Mouse (Mus musculus): ENCODE results near the gene Pum1. TPM values are rescaled to one million over a fixed set of nuclear protein-coding genes. Genes with fewer than 3 reads are reported as not detected.

Pum1 gene
- polyA plus RNA-seq, 1 experiment from 2014 or later = 103 TPM

GRCm38 (mm10) chr4:130800147-130800546 lies 137.0 kb downstream of the Pum1 start:
- H3K4me1 ChIP-seq (replicated peaks) = peaks cover 94% of the 10 kb centered on the region
- WGBS = 91% methylated on average over 6 of the region's 6 CpGs

GRCm38 (mm10) chr4:130801198-130801597 lies 138.1 kb downstream of the Pum1 start:
- peaks cover 96% of the 10 kb centered on the region for H3K4me1 ChIP-seq (replicated peaks)
- H3K27ac ChIP-seq = peak overlapping the region; percentile 86
- no peaks in the 10 kb centered on the region for H3K27me3 ChIP-seq (ENCODE audit: insufficient read depth, poor library complexity, severe bottlenecking)
- 93% methylated on average over 5 of the region's 5 CpGs for WGBS
- H3K4me3 ChIP-seq = no peak overlapping the region
- DNase-seq (ENCODE audit: low spot score) = no peak
- H3K9me3 ChIP-seq = no peaks in the 10 kb centered on the region
- no peaks in the 10 kb centered on the region for H3K36me3 ChIP-seq

More at GRCm38 (mm10) chr4:130800147-130800546, 137.0 kb downstream of the Pum1 start:
- Histone ChIP-seq H3K9me3 (no peaks in the 10 kb centered on the region), H3K4me3 (no peak overlapping the region), H3K27me3 (ENCODE audit: insufficient read depth, poor library complexity, severe bottlenecking) (peaks cover 7% of the 10 kb centered on the region; the same call in 1 of the 2 replicates), H3K27ac (0 out of 2 replicates have a peak overlapping the region, but pooled peaks have one; percentile 40), H3K36me3 (no peaks in the 10 kb centered on the region)
- DNase-seq (ENCODE audit: low spot score) = no peak

GRCm38 (mm10) chr4:130801624-130802329 lies 138.7 kb downstream of the Pum1 start:
- Histone ChIP-seq H3K9me3 (no peaks in the 10 kb centered on the region), H3K27ac (peak overlapping the region; percentile 86), H3K4me3 (no peak overlapping the region), H3K27me3 (ENCODE audit: insufficient read depth, poor library complexity, severe bottlenecking) (no peaks in the 10 kb centered on the region), H3K36me3 (no peaks in the 10 kb centered on the region), H3K4me1 (replicated peaks) (peaks cover 95% of the 10 kb centered on the region)
- 61% methylated on average over 10 of the region's 10 CpGs for WGBS
- DNase-seq (ENCODE audit: low spot score) = no peak

GRCm38 (mm10) chr4:130803591-130803990 lies 140.5 kb downstream of the Pum1 start:
- Histone ChIP-seq H3K4me1 (replicated peaks) (peaks cover 93% of the 10 kb centered on the region), H3K4me3 (no peak overlapping the region), H3K27me3 (ENCODE audit: insufficient read depth, poor library complexity, severe bottlenecking) (no peaks in the 10 kb centered on the region), H3K27ac (peak overlapping the region; percentile 86), H3K9me3 (no peaks in the 10 kb centered on the region), H3K36me3 (no peaks in the 10 kb centered on the region)
- no peak for DNase-seq (ENCODE audit: low spot score)
- WGBS = 80% methylated on average over 2 of the region's 2 CpGs

GRCm38 (mm10) chr4:130804292-130804691 lies 141.2 kb downstream of the Pum1 start:
- H3K4me1 ChIP-seq (replicated peaks) = peaks cover 93% of the 10 kb centered on the region
- H3K4me3 ChIP-seq = no peak overlapping the region
- H3K27ac ChIP-seq = peak overlapping the region; percentile 86
- no peak for DNase-seq (ENCODE audit: low spot score)
- 58% methylated on average over 2 of the region's 2 CpGs for WGBS
- H3K36me3 ChIP-seq = no peaks in the 10 kb centered on the region
- H3K9me3 ChIP-seq = no peaks in the 10 kb centered on the region
- no peaks in the 10 kb centered on the region for H3K27me3 ChIP-seq (ENCODE audit: insufficient read depth, poor library complexity, severe bottlenecking)

DNA sequence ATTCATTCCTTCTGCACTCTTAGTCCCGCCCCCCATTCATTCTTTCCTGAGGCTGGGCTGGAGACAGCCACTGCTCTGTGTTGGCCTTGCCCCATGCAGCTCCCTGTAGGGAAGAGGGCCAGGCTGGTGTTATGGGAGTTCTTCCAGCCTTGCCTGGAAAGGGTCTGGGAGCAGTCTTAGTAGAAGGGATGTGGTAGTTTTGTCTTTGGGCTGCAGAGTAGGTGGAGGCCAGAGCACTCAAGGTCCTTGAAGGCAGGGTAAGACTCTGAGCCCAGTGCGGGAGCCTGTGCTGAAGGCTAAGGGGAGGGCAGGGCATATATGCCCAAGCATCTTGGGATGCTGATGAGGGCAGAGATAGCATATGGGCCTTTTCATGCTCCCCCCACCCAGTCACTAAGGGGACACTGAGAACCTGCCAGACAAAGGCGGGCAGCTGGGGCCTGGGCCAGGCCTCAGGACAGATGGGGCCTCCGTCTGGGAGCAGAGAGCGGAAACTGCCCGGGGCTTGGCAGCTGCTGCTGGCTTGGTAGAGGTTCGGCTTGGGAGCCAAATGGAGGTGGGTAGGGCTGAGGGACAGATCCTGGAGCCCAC lies 141.7 kb downstream of the Pum1 start:
- H3K36me3 ChIP-seq = no peaks in the 10 kb centered on the region
- 58% methylated on average over 7 of the region's 7 CpGs for WGBS
- peak; percentile 69 for DNase-seq (ENCODE audit: low spot score)
- no peaks in the 10 kb centered on the region for H3K27me3 ChIP-seq (ENCODE audit: insufficient read depth, poor library complexity, severe bottlenecking)
- H3K9me3 ChIP-seq = no peaks in the 10 kb centered on the region
- H3K27ac ChIP-seq = peak overlapping the region; percentile 86
- H3K4me1 ChIP-seq (replicated peaks) = peaks cover 93% of the 10 kb centered on the region
- H3K4me3 ChIP-seq = no peak overlapping the region

DNA sequence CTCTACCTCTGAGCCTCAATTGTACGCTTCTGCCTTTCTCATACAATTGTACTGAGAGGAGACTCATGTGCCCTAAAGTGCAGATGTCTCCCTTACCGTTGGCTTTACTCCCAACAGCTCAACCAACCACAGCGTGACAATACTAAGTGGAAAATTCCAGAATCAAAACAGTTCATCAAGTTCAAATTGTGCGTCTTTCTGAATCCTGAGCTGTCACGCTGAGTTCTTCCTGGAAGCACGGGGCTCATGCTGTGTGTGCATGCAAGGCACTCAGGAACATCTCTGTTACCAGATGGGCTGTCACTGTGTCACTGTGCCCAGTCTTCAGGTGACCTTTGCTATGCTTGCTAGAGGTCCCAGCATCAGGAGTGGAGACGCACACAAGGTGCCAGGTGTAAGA lies 142.6 kb downstream of the Pum1 start:
- H3K9me3 ChIP-seq = no peaks in the 10 kb centered on the region
- no peaks in the 10 kb centered on the region for H3K36me3 ChIP-seq
- peaks cover 93% of the 10 kb centered on the region for H3K4me1 ChIP-seq (replicated peaks)
- WGBS = 86% methylated on average over 7 of the region's 7 CpGs
- DNase-seq (ENCODE audit: low spot score) = no peak
- no peak overlapping the region for H3K4me3 ChIP-seq
- peak overlapping the region; percentile 86 for H3K27ac ChIP-seq
- no peaks in the 10 kb centered on the region for H3K27me3 ChIP-seq (ENCODE audit: insufficient read depth, poor library complexity, severe bottlenecking)

DNA sequence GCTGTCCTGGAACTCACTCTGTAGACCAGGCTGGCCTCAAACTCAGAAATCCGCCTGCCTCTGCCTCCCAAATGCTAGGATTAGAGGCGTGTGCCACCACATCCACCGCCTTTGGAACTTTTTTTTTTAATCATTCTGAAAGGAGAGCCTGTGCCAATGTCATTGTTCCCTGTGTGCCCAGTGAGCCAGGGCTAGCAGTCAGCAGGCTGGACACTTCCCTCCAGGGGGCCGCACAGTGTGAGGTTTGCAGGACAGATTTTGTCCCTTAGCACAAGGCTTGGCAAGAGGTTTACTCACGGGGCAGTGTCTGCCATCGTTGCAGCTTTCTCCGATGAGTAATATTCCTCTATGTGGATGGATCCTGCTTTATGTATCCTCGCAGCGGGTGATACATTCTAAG lies 143.6 kb downstream of the Pum1 start:
- 90% methylated on average over 9 of the region's 9 CpGs for WGBS
- no peaks in the 10 kb centered on the region for H3K36me3 ChIP-seq
- H3K4me3 ChIP-seq = no peak overlapping the region
- H3K9me3 ChIP-seq = no peaks in the 10 kb centered on the region
- no peak for DNase-seq (ENCODE audit: low spot score)
- peaks cover 93% of the 10 kb centered on the region for H3K4me1 ChIP-seq (replicated peaks)
- no peaks in the 10 kb centered on the region for H3K27me3 ChIP-seq (ENCODE audit: insufficient read depth, poor library complexity, severe bottlenecking)
- no peak overlapping the region for H3K27ac ChIP-seq

DNA sequence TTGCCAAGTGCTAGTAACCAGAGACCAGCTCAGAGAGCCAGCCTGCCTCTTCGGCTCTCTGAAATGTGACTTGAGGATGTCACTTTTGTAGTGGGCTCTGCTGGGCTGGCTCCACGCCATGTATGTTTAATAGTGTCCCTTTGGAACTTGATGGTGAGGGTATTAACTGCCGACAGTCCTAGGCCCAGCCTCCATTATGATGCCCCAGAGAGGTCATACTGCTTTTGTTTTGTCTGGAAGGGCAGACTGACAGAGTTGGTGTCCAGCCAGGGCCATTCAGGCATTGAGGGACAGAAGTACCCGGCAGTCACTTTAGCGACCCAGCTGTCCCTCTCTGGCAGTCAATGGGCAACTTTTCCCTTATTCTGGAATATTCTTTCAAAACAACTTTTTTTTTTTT lies 146.7 kb downstream of the Pum1 start:
- Histone ChIP-seq H3K4me3 (no peak overlapping the region), H3K9me3 (no peaks in the 10 kb centered on the region), H3K27me3 (ENCODE audit: insufficient read depth, poor library complexity, severe bottlenecking) (no peaks in the 10 kb centered on the region), H3K36me3 (no peaks in the 10 kb centered on the region), H3K4me1 (replicated peaks) (peaks cover 93% of the 10 kb centered on the region), H3K27ac (peak overlapping the region; percentile 73; the same call in 1 of the 2 replicates)
- no peak for DNase-seq (ENCODE audit: low spot score)
- 42% methylated on average over 5 of the region's 5 CpGs for WGBS

- Histone ChIP-seq H3K4me3 (no peak overlapping the region), H3K4me1 (replicated peaks) (peaks cover 92% of the 10 kb centered on the region), H3K36me3 (no peaks in the 10 kb centered on the region), H3K9me3 (no peaks in the 10 kb centered on the region), H3K27ac (peak overlapping the region; percentile 73), H3K27me3 (ENCODE audit: insufficient read depth, poor library complexity, severe bottlenecking) (no peaks in the 10 kb centered on the region)
- no peak for DNase-seq (ENCODE audit: low spot score)
- WGBS = 12% methylated on average over 3 of the region's 3 CpGs
These were observed 147.7 kb downstream of the Pum1 start for GRCm38 (mm10) chr4:130810845-130811244.

DNA sequence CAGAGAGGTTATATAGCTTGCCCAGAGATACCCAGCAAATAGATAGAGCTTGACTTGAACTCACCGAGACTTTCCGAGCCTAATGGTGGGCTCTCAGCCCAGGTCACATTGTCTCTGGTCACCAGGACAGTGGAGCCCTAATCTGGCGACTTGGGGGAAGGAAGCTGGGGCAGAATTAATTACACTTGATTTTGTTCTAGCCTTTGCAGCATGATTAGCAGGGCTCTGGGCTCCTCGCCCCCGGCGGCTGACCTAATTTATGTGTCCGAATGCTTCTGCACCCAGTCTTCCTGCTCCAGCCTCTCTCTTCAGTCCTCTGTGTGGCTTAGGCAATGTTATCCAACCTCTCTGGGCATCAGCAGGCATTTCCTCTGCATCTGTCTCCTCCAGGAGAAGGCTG lies 148.3 kb downstream of the Pum1 start:
- Histone ChIP-seq H3K4me3 (no peak overlapping the region), H3K27ac (peak overlapping the region; percentile 73), H3K4me1 (replicated peaks) (peaks cover 88% of the 10 kb centered on the region), H3K9me3 (no peaks in the 10 kb centered on the region), H3K27me3 (ENCODE audit: insufficient read depth, poor library complexity, severe bottlenecking) (no peaks in the 10 kb centered on the region), H3K36me3 (no peaks in the 10 kb centered on the region)
- DNase-seq (ENCODE audit: low spot score) = no peak
- WGBS = 55% methylated on average over 7 of the region's 7 CpGs

- peaks cover 20% of the 10 kb centered on the region for H3K36me3 ChIP-seq
- WGBS = 52% methylated on average over 2 of the region's 2 CpGs
- peaks cover 74% of the 10 kb centered on the region for H3K4me1 ChIP-seq (replicated peaks)
- no peaks in the 10 kb centered on the region for H3K9me3 ChIP-seq
- H3K27me3 ChIP-seq (ENCODE audit: insufficient read depth, poor library complexity, severe bottlenecking) = no peaks in the 10 kb centered on the region
- peak overlapping the region; percentile 57 for H3K27ac ChIP-seq
- no peak overlapping the region for H3K4me3 ChIP-seq
- no peak for DNase-seq (ENCODE audit: low spot score)
These were observed 150.8 kb downstream of the Pum1 start for GRCm38 (mm10) chr4:130813958-130814357.

DNA sequence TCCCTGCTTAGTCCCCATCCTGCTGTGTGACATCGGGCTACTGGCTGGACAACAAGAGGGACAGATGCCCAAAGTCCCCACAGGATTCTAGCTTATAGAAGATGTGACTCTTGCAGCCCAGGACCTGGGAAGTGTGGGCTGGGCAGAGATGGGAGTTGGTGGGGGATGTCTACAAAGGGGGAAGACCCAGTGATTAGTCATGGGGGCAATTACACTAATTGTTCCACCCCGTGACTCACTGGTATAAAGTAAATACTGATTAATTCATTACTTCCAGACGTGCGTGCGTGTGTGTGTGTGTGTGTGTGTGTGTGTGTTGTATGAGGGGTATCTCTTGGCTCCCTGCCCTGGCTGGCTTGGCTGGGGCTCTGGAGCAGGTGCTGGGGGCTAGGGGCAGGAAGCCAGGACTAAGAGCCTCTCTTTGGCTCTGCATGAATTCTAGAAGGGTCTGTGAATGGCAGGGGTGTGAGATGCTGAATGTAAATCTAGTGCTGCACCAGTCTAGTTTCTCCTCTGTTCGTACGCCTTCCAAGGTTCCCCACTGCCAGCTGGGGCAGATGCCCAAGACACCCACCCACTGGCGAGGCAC lies 151.7 kb downstream of the Pum1 start:
- Histone ChIP-seq H3K27ac (peak overlapping the region; percentile 47), H3K9me3 (no peaks in the 10 kb centered on the region), H3K27me3 (ENCODE audit: insufficient read depth, poor library complexity, severe bottlenecking) (no peaks in the 10 kb centered on the region), H3K4me1 (replicated peaks) (peaks cover 65% of the 10 kb centered on the region), H3K36me3 (peaks cover 25% of the 10 kb centered on the region), H3K4me3 (no peak overlapping the region)
- WGBS = 71% methylated on average over 8 of the region's 8 CpGs
- no peak for DNase-seq (ENCODE audit: low spot score)

All from hindbrain, embryonic 10.5 days (tissue).